Mouse (Mus musculus) liver, adult 2 months (tissue): ENCODE measurements around the gene Gm17334. TPM values are rescaled to one million over a fixed set of nuclear protein-coding genes. Genes with fewer than 3 reads are reported as not detected.

Experiments
- DNase-seq: peaks from one replicate; pipeline ENCODE4 v3.0.0-alpha.2; 2011; ENCODE audit warnings: low read depth, low spot score; ENCODE audit errors: extremely low read depth
- H3K27ac ChIP-seq: fragments of 200-500 bp; replicated peaks from 2 replicates; pipeline ENCODE4 v1.5.1; 2012; ENCODE audit warnings: low read depth, mild to moderate bottlenecking, control low read depth, inconsistent platforms, low read length; ENCODE audit not compliant: insufficient read depth
- H3K27me3 ChIP-seq: fragments of 200-500 bp; 2 replicates; pipeline ENCODE4 v1.6.1; 2012; ENCODE audit warnings: mild to moderate bottlenecking, moderate library complexity, low read length, inconsistent platforms; ENCODE audit not compliant: control insufficient read depth, insufficient read depth
- H3K36me3 ChIP-seq: fragments of 200-500 bp; 2 replicates; pipeline ENCODE4 v1.6.1; 2012; ENCODE audit warnings: low read length, inconsistent platforms; ENCODE audit not compliant: control insufficient read depth, insufficient read depth
- H3K4me1 ChIP-seq: fragments of 200-500 bp; 2 replicates; pipeline ENCODE4 v1.6.1; 2011; ENCODE audit warnings: low read length; ENCODE audit not compliant: control insufficient read depth, insufficient read depth
- H3K4me3 ChIP-seq: fragments of 200-500 bp; 2 replicates; pipeline ENCODE4 v1.5.1; 2011; ENCODE audit warnings: low read depth, mild to moderate bottlenecking, control low read depth, low read length, moderate library complexity; ENCODE audit not compliant: insufficient read depth
- H3K79me2 ChIP-seq: fragments of 200-500 bp; 2 replicates; pipeline ENCODE4 v1.6.1; 2012; ENCODE audit warnings: inconsistent platforms, mild to moderate bottlenecking, low read length, moderate library complexity; ENCODE audit not compliant: control insufficient read depth, insufficient read depth
- H3K9ac ChIP-seq: fragments of 200-500 bp; 2 replicates; pipeline ENCODE4 v1.6.1; 2012; ENCODE audit warnings: low read depth, mild to moderate bottlenecking, control low read depth, inconsistent platforms, low read length
- CTCF ChIP-seq: fragments of 200-500 bp; IDR thresholded peaks from 2 replicates; pipeline ENCODE4 v1.5.1; 2011; ENCODE audit warnings: low read depth, low read length, control low read depth
- POLR2A ChIP-seq: fragments of 200-500 bp; IDR thresholded peaks from 2 replicates; pipeline ENCODE4 v1.6.1; 2011; ENCODE audit warnings: low read length, control low read depth; ENCODE audit not compliant: insufficient read depth; ENCODE audit errors: extremely low read depth
- WGBS: fragments of 180-500 bp; shearing (Covaris S2); methylation state at CpG from one replicate; pipeline ENCODE4 v1.1.7; 2018; 5-methylcytosine and 5-hydroxymethylcytosine counted together
- polyA plus RNA-seq: library from polyadenylated mRNA; depleted of rRNA; stranded (reverse); fragments of >200 nt; gene quantifications from 2 replicates; pipeline ENCODE4 v1.2.3, GENCODE M21; 2012
- total RNA-seq: library from RNA; depleted of rRNA; stranded (reverse); fragments of >200 nt; gene quantifications from 2 replicates; pipeline ENCODE4 v1.2.3, GENCODE M21; 2014

Gene Gm17334
- total and polyA plus RNA-seq, 2 experiments, result 0.16 TPM; not detected in 1

- H3K27ac ChIP-seq, result peak overlapping the region; percentile 30
- H3K4me1 ChIP-seq, result peaks cover 17% of the 10 kb centered on the region
- DNase-seq, result no peak
- H3K9ac ChIP-seq, result no peak overlapping the region
- H3K79me2 ChIP-seq, result no peaks in the 10 kb centered on the region
- WGBS, result 47% methylated on average over 3 of the region's 3 CpGs
- peaks cover 17% of the 10 kb centered on the region for H3K36me3 ChIP-seq
- no peak for TF ChIP-seq POLR2A
- TF ChIP-seq CTCF, result no peak
- no peaks in the 10 kb centered on the region for H3K27me3 ChIP-seq
- no peak overlapping the region for H3K4me3 ChIP-seq
Observed at GRCm38 (mm10) chr11:53780262-53780661, 7.3 kb upstream of the Gm17334 start.

DNA sequence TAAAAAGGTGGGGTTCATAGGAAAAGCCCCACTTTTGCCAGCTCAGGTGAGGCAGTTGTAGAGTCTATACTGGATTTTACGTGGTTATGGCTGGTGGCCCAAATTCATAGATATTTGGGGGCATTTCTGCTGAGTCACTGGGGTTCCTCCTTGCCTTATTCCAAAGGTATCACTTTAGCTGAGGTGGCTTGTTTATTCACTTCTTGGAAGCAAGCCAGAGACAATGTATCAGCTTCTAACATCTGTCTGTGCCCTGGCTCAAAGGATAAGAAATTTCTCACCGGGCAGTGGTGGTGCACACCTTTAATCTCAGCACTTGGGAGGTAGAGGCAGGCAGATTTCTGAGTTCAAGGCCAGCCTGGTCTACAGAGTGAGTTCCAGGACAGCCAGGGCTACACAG, 6.8 kb upstream of the Gm17334 start:
- 21% methylated on average over 2 of the region's 2 CpGs for WGBS
- Histone ChIP-seq H3K9ac (no peak overlapping the region), H3K27ac (peak overlapping the region; percentile 30)

DNA sequence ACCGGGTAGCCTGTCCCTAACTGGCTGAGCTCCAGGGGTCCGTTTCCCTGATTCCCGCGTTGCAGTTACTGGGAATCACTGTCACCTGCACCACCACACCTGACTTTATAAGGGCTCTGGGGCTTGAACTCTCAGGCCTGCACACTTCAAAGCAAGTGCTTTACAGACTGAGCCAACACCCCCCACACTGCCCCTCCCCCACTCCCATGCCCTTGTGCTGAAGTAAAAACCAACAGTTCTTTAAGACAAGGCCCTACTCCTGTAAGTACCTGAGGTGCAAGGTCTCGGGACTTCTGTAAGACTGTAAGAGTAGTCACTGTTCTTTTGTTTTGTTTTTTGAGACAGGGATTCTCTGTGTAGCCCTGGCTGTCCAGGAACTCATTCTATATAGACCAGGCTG, 5.5 kb upstream of the Gm17334 start:
- Histone ChIP-seq H3K4me3 (no peak overlapping the region), H3K79me2 (no peaks in the 10 kb centered on the region), H3K27me3 (no peaks in the 10 kb centered on the region), H3K9ac (no peak overlapping the region), H3K27ac (no peak overlapping the region; the same call in 1 of the 2 replicates), H3K4me1 (peaks cover 24% of the 10 kb centered on the region), H3K36me3 (peaks cover 26% of the 10 kb centered on the region)
- TF ChIP-seq CTCF (no peak), POLR2A (no peak)
- WGBS, result 72% methylated on average over 5 of the region's 5 CpGs
- DNase-seq, result no peak

More for the DNA sequence above, 6.8 kb upstream of the Gm17334 start:
- peaks cover 17% of the 10 kb centered on the region for H3K36me3 ChIP-seq
- TF ChIP-seq CTCF, result no peak
- no peak for TF ChIP-seq POLR2A
- no peaks in the 10 kb centered on the region for H3K27me3 ChIP-seq
- DNase-seq, result peak; percentile 66
- peaks cover 17% of the 10 kb centered on the region for H3K4me1 ChIP-seq
- no peak overlapping the region for H3K4me3 ChIP-seq
- no peaks in the 10 kb centered on the region for H3K79me2 ChIP-seq

- no peak for TF ChIP-seq POLR2A
- no peak for TF ChIP-seq CTCF
- Histone ChIP-seq H3K4me3 (no peak overlapping the region), H3K27ac (peak overlapping the region; percentile 19), H3K9ac (no peak overlapping the region), H3K4me1 (peaks cover 24% of the 10 kb centered on the region), H3K27me3 (no peaks in the 10 kb centered on the region), H3K36me3 (peaks cover 27% of the 10 kb centered on the region), H3K79me2 (no peaks in the 10 kb centered on the region; the same call in 1 of the 2 replicates)
- WGBS, result 34% methylated on average over 5 of the region's 5 CpGs
- no peak for DNase-seq
Observed at GRCm38 (mm10) chr11:53777736-53778135, 4.7 kb upstream of the Gm17334 start.

GRCm38 (mm10) chr11:53774659-53775255, 1.8 kb upstream of the Gm17334 start:
- H3K9ac ChIP-seq, result no peak overlapping the region
- TF ChIP-seq CTCF, result no peak
- TF ChIP-seq POLR2A, result no peak
- H3K4me1 ChIP-seq, result peaks cover 14% of the 10 kb centered on the region
- no peaks in the 10 kb centered on the region for H3K27me3 ChIP-seq
- 69% methylated on average over 13 of the region's 13 CpGs for WGBS
- H3K4me3 ChIP-seq, result no peak overlapping the region
- no peaks in the 10 kb centered on the region; the same call in 1 of the 2 replicates for H3K79me2 ChIP-seq
- DNase-seq, result no peak
- H3K36me3 ChIP-seq, result peaks cover 35% of the 10 kb centered on the region
- 0 out of 2 replicates have a peak overlapping the region, but pooled peaks have one; percentile 5 for H3K27ac ChIP-seq

DNA sequence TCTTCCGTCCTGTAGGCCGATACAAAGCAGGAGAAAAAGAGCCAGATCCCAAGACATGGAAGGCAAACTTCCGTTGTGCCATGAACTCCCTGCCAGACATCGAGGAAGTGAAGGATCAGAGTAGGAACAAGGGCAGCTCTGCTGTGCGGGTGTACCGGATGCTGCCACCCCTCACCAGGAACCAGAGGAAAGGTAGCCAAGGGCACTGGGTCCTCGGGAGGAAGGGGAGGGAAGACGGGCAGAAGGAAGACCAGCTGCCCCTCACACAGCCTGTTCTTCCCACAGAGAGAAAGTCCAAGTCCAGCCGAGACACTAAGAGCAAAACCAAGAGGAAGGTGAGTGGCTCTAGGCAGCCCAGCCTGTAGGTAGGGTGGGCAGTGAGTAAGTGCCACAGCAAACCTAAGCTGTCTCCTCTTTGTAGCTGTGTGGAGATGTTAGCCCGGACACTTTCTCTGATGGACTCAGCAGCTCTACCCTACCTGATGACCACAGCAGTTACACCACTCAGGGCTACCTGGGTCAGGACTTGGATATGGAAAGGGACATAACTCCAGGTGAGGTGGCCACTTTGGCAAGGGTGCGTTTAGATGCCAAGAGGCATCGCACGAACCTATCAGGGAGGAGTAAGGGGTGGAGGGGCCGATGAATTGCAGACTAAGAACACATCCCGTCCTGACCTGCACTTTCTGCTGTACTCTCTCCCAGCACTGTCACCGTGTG, 814 bp upstream of the Gm17334 start:
- peaks cover 16% of the 10 kb centered on the region for H3K4me1 ChIP-seq
- no peaks in the 10 kb centered on the region; the same call in 1 of the 2 replicates for H3K79me2 ChIP-seq
- no peak for DNase-seq
- peaks cover 35% of the 10 kb centered on the region for H3K36me3 ChIP-seq
- no peak overlapping the region for H3K4me3 ChIP-seq
- H3K9ac ChIP-seq, result no peak overlapping the region
- TF ChIP-seq POLR2A, result no peak
- TF ChIP-seq CTCF, result no peak
- no peaks in the 10 kb centered on the region for H3K27me3 ChIP-seq
- 78% methylated on average over 16 of the region's 16 CpGs for WGBS
- no peak overlapping the region for H3K27ac ChIP-seq
